Mouse (Mus musculus): ENCODE measurements around the gene Acot3.
"Not testable (repeated sequence)": the region's sequence is repeated elsewhere in the genome, so short reads cannot be mapped to it uniquely, and the experiment has no call there.

Acot3 gene

DNA sequence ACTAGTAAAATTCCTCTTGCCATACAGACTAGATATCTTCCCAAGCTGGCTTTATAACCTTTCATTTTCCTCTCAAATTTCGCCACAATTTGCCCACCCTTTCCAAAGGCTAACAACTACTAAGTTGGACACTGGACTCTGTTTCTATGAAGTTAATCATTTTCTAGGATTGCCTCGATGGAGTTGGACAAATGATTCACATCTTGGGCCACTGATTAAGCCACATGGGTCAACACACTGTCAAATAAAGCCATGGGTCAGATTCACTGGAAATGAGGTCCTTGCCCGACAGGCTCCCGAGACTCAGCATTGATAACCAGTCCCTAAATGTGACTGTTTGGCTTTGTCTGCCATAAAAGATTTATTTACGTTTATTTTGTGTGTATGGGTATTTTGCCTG, 9.7 kb upstream of the Acot3 start:
- no peak for DNase-seq (ENCODE audit: low read depth, low spot score)

DNA sequence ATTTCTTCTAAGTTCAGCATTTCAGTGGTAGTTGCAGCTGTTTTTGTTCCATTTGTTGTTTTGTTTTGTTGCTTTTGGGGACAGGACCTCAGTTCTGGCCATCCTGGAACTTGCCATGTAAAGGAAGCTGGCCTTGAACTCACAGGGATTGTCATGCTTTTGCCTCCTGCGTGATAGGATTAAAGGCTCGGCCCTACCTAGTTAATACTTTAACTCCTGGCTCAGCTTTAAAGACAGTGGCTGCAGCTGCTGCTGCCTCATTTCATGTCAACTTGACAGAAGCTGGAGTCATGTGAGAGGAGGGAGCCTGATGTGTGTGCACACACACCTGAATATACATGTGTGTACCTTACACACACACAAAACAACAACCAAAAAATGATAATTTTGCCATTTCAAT, 7.9 kb upstream of the Acot3 start:
- DNase-seq (ENCODE audit: low read depth, low spot score) = no peak

DNA sequence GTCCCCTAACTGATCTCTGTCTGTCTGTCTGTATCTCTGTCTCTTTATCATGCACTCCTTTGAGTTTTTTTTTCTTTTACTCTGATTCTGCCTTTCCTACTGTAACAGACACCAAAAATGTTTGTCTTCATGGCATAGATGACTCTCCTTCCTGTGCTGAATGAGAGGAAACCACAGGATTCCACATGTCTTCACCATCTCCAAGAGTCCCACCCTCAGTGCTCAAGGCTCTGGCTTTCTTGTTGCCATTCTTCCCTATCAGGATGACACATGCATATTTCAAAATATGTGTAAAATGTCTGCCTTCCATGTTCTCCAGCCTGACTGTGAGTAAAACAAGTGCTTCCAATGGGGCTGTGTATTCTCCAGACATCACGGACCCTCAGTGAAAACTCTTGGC, 5.0 kb upstream of the Acot3 start:
- no peak for DNase-seq (ENCODE audit: low read depth, low spot score)

DNA sequence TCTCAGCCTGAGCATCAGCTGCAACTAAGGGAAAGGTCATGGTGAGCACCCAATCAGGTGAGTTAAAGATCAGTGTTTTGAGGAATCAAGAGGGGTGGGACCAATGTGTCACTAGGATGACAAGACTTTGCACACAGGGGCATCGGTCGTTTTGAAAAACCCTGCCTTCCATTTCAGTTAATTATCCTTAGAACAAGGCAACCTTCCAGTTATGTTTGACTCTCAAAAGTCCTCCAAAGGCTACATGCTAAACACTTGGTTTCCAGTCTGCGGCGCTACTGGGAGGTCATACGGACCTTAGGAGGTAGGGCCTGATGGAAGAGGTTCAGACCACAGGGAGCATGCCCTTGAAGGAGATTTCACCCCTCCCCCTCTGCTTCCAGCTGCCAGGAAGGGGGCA, 1.2 kb upstream of the Acot3 start:
- not testable (repeated sequence) for DNase-seq (ENCODE audit: low read depth, low spot score)

DNA sequence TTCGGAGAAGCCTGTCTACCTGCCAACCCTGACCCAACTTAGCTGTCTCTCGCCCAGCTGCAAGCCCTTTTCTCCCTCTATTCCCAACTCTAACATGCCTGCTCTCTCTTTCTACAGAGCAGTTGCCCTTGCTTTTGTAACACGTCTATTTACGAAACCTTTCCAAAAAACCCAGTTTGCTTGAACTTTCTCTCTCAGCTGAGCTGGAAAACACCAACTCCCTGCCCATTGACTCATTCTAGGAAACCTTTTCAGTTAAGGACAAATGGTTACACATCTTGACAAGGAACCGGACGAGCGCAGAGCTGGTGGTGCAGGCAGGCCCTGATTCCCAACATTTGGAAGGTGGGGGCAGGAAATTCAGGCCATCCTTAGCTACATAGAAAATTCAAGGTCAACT, 665 bp downstream of the Acot3 start:
- DNase-seq (ENCODE audit: low read depth, low spot score) = no peak

DNA sequence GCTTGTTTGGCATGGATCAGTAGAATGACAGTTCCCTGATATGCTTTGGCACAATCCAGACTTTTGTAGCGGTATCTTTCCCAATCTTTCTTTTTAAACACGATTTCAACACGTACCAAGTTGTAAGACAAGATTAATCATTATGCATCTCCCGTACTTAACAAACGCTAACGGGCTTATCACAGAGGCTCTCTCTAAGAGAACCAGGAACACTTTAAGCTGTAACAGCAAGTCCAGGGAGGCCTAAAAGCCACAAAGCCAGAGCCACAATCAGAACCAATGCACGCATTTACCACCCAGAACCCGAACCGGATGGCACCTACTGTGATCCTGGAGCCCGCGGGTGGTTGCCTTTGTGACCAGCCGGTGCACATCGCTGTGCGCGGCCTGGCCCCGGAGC, 1.2 kb downstream of the Acot3 start:
- DNase-seq (ENCODE audit: low read depth, low spot score) = no peak

DNA sequence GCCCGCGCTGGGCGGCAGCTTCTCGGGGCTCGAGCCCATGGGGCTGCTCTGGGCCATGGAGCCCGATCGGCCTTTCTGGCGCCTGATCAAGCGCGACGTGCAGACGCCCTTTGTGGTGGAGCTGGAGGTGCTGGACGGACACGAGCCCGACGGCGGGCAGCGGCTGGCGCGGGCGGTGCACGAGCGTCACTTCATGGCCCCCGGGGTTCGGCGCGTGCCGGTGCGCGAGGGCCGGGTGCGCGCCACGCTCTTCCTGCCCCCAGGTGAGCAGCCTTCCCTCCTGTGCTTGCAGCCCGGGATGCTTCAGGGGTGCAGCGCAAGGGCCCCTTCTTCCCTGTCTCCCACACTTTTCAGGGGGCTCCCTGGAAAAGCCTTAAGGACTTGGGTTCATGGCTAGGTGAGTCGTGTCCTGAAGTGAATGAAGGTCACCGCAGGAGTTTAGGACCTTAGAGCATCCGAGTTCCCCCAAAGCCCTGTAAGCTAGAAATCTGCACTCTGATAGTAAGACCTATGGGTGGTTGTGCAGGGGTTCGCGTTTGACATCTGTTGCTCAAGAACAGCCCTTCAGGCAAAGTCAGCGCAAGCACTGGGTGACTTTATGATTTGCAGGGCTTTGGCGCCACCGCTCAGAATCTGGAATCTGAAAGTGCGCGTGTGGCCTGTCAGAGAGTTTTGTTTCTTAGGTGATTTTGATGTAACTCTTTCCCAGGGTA, 1.9 kb downstream of the Acot3 start:
- no peak for DNase-seq (ENCODE audit: low read depth, low spot score)

DNA sequence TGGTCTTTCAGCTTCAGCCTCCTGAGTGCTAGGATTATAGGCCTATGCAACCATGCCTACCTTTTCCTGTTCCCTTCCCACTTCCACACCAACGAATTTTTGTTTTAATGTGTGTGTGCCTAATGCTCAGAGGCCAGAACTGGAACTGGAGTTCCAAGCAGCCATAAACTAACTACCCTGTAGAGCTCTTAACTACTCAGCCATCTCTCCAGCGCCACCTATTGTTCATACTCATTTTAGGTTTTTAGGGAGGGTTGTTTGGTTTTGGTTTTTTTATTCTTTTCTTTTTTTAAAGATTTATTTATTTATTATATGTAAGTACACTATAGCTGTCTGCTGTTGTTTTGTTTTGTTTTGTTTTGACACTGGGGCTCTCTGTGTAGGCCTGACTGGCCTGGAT, 9.0 kb downstream of the Acot3 start:
- no peak for DNase-seq (ENCODE audit: low read depth, low spot score)

DNA sequence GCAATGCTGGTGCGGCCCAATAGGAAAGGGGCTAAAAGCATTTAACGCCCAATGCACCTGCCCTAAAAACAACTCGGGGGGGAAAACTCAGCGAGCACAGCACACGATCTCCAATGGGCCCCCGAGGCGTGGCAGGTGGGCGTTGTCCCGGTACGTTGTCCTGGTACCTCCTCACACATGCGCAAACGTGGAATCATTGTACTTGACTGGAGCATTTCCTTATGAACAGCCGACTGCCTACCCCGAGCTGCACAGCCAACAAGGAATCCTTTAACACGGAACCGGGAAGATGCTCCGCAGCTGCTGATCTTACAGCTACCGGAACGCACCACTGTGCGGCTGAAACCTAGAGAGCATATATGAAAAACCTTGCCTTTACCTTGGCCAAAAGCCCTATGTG, 10.4 kb downstream of the Acot3 start:
- DNase-seq (ENCODE audit: low read depth, low spot score) = no peak

DNA sequence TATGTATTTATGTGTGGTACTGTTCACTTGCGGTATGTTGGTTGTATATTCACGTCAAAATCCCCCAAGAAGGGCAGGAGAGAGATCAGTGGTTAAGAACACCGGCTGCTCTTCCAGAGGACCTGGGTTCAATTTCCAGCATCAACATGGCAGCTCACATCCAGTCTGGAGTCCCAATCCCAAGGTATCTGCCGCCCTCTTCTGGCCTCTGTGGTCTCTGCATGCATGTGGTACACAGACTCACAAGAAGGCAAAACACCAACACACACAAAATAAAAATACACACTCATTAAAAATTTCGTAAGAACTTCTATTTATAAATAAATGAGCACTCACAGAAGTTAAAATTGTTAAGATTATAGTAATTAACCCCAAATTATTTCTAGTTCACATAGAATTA, 11.3 kb downstream of the Acot3 start:
- no peak for DNase-seq (ENCODE audit: low read depth, low spot score)

DNA sequence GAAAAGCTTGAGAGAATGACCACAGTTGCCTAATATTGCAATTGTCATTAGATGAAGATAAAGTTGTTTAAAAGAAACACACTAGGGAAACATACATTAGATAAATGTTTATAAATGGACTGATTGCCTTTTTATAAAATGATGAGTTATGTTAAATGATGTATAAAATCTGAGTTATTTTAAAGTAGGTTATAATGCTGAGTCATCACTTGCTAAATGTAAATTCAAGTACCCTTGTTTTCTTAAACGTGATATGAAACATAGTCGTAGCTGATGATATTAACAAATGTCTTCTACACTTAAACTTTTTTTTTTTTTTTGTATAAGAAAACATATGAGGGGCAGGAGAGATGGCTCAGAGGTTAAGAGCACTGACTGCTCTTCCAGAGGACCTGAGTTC, 11.9 kb downstream of the Acot3 start:
- DNase-seq (ENCODE audit: low read depth, low spot score) = no peak

DNA sequence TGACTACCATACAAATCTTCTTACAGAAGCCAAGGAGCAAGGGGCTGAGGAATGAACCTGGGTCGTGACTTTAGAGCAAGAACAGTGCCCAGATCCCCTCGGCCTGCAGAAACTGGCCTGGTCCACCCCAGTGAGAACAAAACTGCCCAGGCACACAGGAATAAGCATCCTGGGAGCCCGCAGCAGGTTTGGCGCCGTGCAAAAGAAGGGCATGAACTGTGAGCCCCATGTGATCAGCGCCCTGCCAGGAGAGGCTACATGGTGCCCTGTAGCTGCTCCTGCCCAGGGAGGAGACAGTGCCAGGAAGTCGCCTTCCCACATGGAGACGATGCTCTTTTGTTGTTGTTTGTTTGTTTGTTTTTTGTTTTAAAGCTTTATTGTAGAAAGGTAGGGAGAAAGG, 12.7 kb downstream of the Acot3 start:
- DNase-seq (ENCODE audit: low read depth, low spot score) = no peak

DNA sequence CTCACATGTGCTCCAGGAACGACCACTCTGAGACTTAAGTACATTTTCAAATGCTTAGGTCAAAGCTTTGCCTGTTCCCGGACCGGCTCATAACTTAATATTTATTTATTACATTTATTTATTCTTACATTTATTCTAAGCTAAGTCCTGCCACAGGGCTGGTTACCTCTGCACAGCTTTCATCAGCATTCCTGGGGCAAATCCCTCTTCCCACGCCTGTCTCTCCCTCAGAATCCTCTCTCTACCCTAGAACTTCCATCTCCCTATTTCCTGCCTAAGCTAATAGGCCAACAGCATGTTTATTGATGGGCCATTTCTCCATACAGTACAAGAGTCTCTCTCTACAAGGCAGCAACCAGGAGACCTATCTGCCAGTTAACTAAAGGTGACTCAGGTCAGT, 15.8 kb downstream of the Acot3 start:
- DNase-seq (ENCODE audit: low read depth, low spot score) = no peak

DNA sequence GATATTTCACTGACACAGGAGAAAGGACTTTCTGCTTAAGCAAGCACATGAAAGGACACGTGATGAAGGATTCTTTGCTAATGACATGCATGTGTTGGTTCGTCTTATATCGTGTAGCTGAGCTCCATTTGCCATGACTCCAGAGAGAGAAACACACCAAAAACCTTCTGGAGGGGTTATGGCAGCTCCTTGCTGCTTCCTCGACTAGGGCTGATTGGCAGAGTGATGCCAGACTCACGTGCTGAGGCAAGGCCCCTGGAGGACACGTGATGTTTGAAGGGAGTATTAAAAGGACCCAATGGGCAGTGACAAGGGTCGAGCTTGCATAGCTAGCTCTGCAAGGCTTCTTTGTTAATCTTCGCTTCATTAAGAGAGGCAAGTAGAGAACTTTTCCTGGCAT, 16.4 kb downstream of the Acot3 start:
- no peak for DNase-seq (ENCODE audit: low read depth, low spot score)

DNA sequence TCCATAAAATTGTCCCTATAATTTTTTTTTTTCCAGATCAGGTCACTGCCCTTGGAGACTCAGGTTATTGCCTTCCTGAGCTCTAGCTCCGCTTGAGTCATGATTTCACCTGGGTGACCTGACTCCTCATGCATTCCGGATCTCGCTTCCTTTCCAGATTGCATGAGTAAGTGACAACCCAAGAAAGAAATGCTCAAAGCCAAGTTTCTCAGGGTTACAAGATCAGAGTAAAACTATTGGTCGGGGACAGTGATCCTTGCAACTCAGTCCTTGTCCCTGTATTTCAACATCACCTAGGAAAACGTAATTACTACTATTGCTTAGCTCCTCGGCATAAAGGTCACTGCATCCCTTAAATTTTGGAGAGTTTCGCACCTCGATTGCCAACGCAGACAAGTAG, 17.0 kb downstream of the Acot3 start, which contains the start of gene Acot5:
TSS of gene Acot5 (plus strand) at position 340 of the 400 bp plus-strand sequence.
- DNase-seq (ENCODE audit: low read depth, low spot score) = no peak

DNA sequence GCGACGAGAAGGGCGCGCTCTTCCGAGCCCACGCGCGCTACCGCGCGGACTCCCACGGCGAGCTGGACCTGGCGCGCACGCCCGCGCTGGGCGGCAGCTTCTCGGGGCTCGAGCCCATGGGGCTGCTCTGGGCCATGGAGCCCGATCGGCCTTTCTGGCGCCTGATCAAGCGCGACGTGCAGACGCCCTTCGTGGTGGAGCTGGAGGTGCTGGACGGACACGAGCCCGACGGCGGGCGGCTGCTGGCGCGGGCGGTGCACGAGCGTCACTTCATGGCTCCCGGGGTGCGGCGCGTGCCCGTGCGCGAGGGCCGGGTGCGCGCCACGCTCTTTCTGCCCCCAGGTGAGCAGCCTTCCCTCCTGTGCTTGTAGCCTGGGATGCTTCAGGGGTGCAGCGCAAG, 17.6 kb downstream of the Acot3 start:
- not testable (repeated sequence) for DNase-seq (ENCODE audit: low read depth, low spot score)

DNA sequence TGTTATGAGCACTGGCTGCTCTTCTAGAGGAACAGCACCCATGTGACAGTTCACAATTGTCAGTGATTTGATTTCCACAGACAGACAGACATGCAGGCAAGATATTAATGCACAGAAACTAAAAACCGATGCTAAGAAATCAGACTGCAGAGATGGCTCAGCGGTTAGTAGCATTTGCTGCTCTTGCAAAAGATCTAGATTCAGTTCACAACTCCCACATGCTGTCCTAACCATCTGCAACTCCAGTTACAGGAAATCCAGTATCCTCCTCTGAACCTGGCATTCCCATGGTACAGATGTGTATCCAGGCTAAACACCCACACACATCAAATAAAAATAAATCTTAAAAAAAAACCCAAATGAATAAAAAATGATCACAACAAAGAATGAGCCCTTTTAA, 19.8 kb downstream of the Acot3 start:
- DNase-seq (ENCODE audit: low read depth, low spot score) = no peak

DNA sequence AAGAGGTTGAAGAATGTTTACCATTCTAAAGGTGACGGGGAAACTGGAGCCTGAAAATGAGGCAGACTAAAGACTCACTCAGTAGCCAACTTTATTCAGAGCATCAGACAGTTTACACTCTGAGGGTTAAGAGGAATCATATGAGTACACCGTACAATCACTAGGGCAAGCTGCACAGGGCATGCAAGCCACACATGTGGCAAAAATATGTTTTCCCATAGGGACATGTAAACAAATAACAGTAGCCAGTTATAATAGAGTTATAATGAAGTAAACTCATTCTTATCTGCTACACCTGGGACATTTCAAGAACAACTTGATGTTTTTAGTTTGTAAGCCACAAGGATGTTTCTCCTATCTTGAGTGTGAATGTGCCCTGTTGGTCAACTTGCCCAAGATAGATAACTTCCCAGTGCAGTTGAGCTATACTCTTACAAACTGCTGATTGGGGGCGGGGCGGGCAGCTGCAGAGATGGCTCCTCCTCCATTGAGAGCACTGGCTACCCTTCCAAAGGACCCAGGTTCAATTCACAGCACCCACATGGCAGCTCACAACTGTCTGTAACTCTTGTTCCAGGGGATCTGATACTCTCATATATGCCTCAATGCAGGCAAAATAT, 25.5 kb downstream of the Acot3 start:
- no peak for DNase-seq (ENCODE audit: low read depth, low spot score)

DNA sequence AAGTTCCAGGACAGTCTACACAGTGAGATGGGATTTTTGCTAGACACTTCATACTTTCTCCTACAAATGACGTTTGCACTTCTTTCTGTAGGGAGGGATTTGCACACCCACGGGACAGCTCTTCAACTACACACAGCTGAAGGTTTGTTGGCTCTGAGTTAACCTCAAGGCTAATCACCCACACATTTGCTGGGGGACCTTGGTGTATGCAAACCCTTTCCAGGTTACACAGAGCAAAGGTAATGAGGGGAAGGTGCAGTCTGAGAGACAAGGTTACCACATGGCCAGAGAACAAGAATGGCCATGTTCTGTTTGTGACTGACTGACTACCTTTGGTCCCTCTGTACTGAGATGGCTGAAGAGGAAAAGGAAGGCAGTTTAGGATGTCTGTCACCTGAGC, 31.9 kb downstream of the Acot3 start:
- DNase-seq (ENCODE audit: low read depth, low spot score) = no peak

DNA sequence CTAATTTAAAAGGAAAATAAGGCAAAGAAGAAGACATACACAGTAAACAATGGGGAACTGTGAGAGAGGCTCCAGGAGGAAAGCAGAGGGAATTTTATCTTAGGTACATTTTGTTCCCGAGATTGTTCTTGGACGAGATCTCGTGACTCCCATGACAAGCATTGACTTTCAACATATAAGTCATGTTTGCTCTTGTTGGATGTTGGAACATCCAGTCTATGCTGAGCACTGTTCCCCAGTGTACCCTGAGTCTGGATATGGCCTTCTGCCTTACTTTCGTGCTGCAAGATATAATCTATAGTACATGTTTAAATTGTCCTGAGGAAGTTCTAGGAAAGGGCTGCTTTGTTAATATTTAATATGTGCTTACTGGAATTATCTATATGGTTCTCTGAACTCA, 32.6 kb downstream of the Acot3 start:
- DNase-seq (ENCODE audit: low read depth, low spot score) = no peak

DNA sequence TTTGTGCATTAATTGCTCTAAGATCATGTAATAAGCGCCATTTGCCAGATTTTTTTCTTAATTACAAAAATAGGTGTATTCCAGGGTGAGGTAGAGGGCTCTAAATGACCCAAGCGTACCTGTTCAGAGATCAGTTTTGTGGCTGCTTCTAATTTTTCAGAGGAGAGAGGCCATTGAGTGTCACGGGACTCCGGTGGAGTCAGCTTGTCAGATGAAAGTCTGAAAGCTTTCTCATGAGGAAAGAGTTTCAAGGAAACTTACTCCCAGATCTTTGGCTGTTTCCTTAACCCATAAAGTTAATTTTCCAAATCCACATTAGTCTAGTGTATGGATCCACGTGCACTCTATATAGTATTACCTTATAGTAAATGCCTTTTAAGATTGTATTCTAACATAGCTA, 42.7 kb downstream of the Acot3 start:
- not testable (repeated sequence) for DNase-seq (ENCODE audit: low read depth, low spot score)

DNA sequence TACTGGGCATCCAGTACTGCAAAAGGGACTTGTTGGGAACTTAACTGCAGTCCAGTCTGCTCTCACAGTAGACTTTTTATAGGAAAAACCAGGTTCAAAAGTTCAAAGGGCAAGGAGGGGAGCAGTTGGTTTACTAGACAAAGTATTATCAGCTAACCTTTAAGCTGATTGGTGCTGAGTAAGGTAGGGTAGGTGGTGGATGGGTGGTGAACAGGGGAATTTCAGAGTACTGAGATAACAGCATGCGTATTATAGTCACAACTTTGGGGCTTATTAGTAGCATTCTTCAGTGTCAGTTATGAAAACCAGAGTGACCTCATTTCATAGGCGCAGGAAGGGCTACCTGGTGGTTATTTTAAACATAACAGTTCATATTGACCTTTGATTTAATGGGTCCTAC, 47.7 kb downstream of the Acot3 start:
- DNase-seq (ENCODE audit: low read depth, low spot score) = no peak

DNA sequence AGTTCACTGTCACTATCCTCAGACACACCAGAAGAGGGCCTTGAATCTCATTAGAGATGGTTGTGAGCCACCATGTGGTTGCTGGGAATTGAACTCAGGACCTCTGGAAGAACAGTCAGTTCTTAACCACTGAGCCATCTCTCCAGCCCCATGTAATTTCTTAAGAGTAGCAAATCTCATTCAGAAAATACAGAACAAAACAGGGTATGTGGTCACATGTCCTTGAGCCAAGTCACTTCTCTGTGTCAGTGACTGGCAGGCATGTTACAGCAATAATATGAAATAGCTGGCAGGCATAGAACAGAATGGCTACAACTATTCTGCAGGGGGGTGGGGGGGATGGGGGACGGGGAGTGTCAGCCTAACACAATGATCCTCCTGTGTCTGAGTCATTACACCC, 48.1 kb downstream of the Acot3 start:
- DNase-seq (ENCODE audit: low read depth, low spot score) = no peak

Data from retina, adult 2 months (tissue).